Comparison of ENCODE assay signal across 8 mouse cellular contexts in the genomic region with DNA sequence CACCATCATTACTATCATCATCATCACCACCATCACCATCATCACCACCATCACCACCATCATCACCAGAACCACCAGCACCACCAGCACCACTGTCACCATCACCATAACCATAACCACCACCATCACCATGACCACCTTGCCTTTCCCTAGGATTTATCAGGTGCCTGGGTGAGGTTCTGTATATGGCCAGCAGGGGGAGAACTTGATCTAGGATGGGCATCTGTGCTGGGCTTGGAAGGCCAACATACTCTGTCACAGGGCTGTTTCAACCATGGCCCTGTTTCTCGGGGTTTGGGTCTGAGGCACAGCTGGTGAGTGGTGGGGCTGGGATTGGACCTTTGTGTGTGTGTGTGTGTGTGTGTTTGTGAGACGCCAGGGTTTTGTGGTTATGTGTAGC. TPM values are rescaled to one million over a fixed set of nuclear protein-coding genes. Genes with fewer than 3 reads are reported as not detected.
DNase-seq lines count a peak whose midpoint lies in the region; ATAC-seq and TF ChIP-seq lines count a peak whose summit lies in the region.

No protein-coding gene starts in this region.

- H3K4me3 ChIP-seq in layer of hippocampus, adult 2 months: no peak overlapping the region

- peak; percentile 81 to 88 for DNase-seq in cerebellum, postnatal 10 days
- peak in 1 of 2 experiments; percentile 56 for DNase-seq in layer of hippocampus, adult 2 months (ENCODE audit: low spot score in 2 of 2)
- no peak for DNase-seq in layer of hippocampus, postnatal 36 days
- peak; percentile 45 for DNase-seq in NIH3T3 (ENCODE audit: low read depth)
- peak; percentile 91 for DNase-seq in induced T-regulatory cell, adult 2 months (ENCODE audit: low read depth)
- peak; percentile 80 to 83 for DNase-seq in natural killer cell, adult 2 months (ENCODE audit: low spot score in 2 of 2)
- DNase-seq in urinary bladder, postnatal 36 days (ENCODE audit: low spot score in 2 of 2): peak; percentile 37 to 42

- TF ChIP-seq CTCF in layer of hippocampus, adult 2 months (conservative IDR thresholded peaks at IDR 0.05): peak; percentile 73

- H3K27ac ChIP-seq in layer of hippocampus, adult 2 months: no peak overlapping the region

- ATAC-seq in cerebellum, adult (ENCODE audit: insufficient number of reproducible peaks, low FRiP score, low TSS enrichment): no peak

RNA-seq across cellular contexts. Expression of a gene that starts 16.6 kb away (rescaled TPM):
- 10 to 100 TPM; 33.9 to 34.0 TPM for total RNA-seq in layer of hippocampus, adult 2 months (2021)
- total RNA-seq in layer of hippocampus, postnatal 36 days (2021): 10 to 100 TPM; 30.3 to 31.0 TPM

RNA-seq across cellular contexts. Expression of a gene that starts 47.8 kb away (rescaled TPM):
- under 1 TPM; 0.41 to 0.64 TPM for total RNA-seq in layer of hippocampus, adult 2 months (2021)
- 1 to 10 TPM; 1.4 to 1.5 TPM for total RNA-seq in layer of hippocampus, postnatal 36 days (2021)

Comparison
In these comparisons a context has a peak if more than half of its experiments do, and no peak if none do; other contexts are left out.
1. DNase-seq: peak in cerebellum, postnatal 10 days (2 of 2), NIH3T3 (single experiment), induced T-regulatory cell, adult 2 months (single experiment), natural killer cell, adult 2 months (2 of 2) and urinary bladder, postnatal 36 days (2 of 2); none in layer of hippocampus, postnatal 36 days (0 of 2).